Comparison of ENCODE assay signal across 27 mouse cellular contexts in genomic region chr3:121285219-121285618, GRCm38 (mm10). TPM values are rescaled to one million over a fixed set of nuclear protein-coding genes. Genes with fewer than 3 reads are reported as not detected.
DNase-seq lines count a peak whose midpoint lies in the region; ATAC-seq lines count a peak whose summit lies in the region.
"Had no signal": no experiment of that assay in that cellular context is flagged by ENCODE, and none has a peak within 500 bp of the region (broad histone marks: within the 10 kb centered on the region; RNA-seq: fewer than 3 reads in every experiment).

No protein-coding gene starts in this region.

- peak; percentile 80 for ATAC-seq in liver, embryonic 16.5 days (ENCODE audit: low read depth)
- ATAC-seq in liver, embryonic 12.5 days = no peak
- ATAC-seq in hindbrain, embryonic 11.5 days (ENCODE audit: low FRiP score) = no peak
- no peak for ATAC-seq in midbrain, embryonic 11.5 days (ENCODE audit: low FRiP score)
- ATAC-seq: forebrain, postnatal 0 days; hindbrain, embryonic 16.5 days; lung, postnatal 0 days had no signal

- 73% methylated on average over 6 of the region's 6 CpGs for WGBS in liver, embryonic 16.5 days (ENCODE audit: insufficient replicate concordance)
- 89% methylated on average over 6 of the region's 6 CpGs for WGBS in liver, embryonic 12.5 days (ENCODE audit: insufficient replicate concordance)
- 95% methylated on average over 6 of the region's 6 CpGs for WGBS in hindbrain, embryonic 11.5 days
- WGBS in midbrain, embryonic 11.5 days = 92% methylated on average over 6 of the region's 6 CpGs

- peaks cover 4% of the 10 kb centered on the region for H3K4me1 ChIP-seq in liver, embryonic 16.5 days (ENCODE audit: control insufficient read depth, low read depth, low read length)
- H3K4me1 ChIP-seq in liver, embryonic 12.5 days = peaks cover 11% of the 10 kb centered on the region
- no peaks in the 10 kb centered on the region for H3K4me1 ChIP-seq in hindbrain, embryonic 11.5 days (replicated peaks; ENCODE audit: control insufficient read depth, insufficient read depth, low read length)
- H3K4me1 ChIP-seq in midbrain, embryonic 11.5 days (ENCODE audit: control insufficient read depth, insufficient read depth, low read length) = no peaks in the 10 kb centered on the region
- H3K4me1 ChIP-seq: embryonic facial prominence, embryonic 13.5 days; forebrain, embryonic 10.5 days; hindbrain, embryonic 10.5 days; neural tube, embryonic 15.5 days had no signal

- H3K27me3 ChIP-seq in liver, embryonic 16.5 days (ENCODE audit: control insufficient read depth, insufficient read depth, low read depth, low read length) = no peaks in the 10 kb centered on the region
- H3K27me3 ChIP-seq in liver, embryonic 12.5 days (replicated peaks) = no peaks in the 10 kb centered on the region
- no peaks in the 10 kb centered on the region for H3K27me3 ChIP-seq in hindbrain, embryonic 11.5 days (ENCODE audit: control insufficient read depth, insufficient read depth, low read length)
- H3K27me3 ChIP-seq in midbrain, embryonic 11.5 days (ENCODE audit: control insufficient read depth, insufficient read depth, low read length) = no peaks in the 10 kb centered on the region
- H3K27me3 ChIP-seq: embryonic facial prominence, embryonic 13.5 days; neural tube, embryonic 15.5 days had no signal

- H3K9me3 ChIP-seq in liver, embryonic 16.5 days (replicated peaks; ENCODE audit: control insufficient read depth, low read length) = no peaks in the 10 kb centered on the region
- H3K9me3 ChIP-seq in liver, embryonic 12.5 days (replicated peaks) = no peaks in the 10 kb centered on the region
- no peaks in the 10 kb centered on the region for H3K9me3 ChIP-seq in hindbrain, embryonic 11.5 days (ENCODE audit: control insufficient read depth, low read length)
- H3K9me3 ChIP-seq in midbrain, embryonic 11.5 days (ENCODE audit: control insufficient read depth, low read length) = no peaks in the 10 kb centered on the region
- H3K9me3 ChIP-seq: embryonic facial prominence, embryonic 13.5 days; forebrain, embryonic 10.5 days; hindbrain, embryonic 10.5 days; neural tube, embryonic 15.5 days had no signal

- peak; percentile 62 to 74 for DNase-seq in cerebellum, adult 18-20 months
- DNase-seq in cerebellum, adult 9-11 months = peak; percentile 81
- no peak for DNase-seq in hindbrain, embryonic 11.5 days (ENCODE audit: low spot score)
- no peak for DNase-seq in midbrain, embryonic 11.5 days (ENCODE audit: low spot score, missing footprints)
- DNase-seq: B cell, adult 2 months; forebrain, postnatal 0 days; heart, postnatal 14 days; kidney, adult 18-20 months; kidney, postnatal 4 days; layer of hippocampus, postnatal 36 days; left cerebral cortex, postnatal 4 days; lung, adult 18-20 months; lung, postnatal 4 days; midbrain, embryonic 14.5 days; retina, postnatal 1 day; right cerebral cortex, postnatal 14 days; thymus, postnatal 4 days had no signal

- no peaks in the 10 kb centered on the region for H3K36me3 ChIP-seq in liver, embryonic 16.5 days (ENCODE audit: control insufficient read depth, insufficient read depth)
- H3K36me3 ChIP-seq in liver, embryonic 12.5 days = no peaks in the 10 kb centered on the region
- H3K36me3 ChIP-seq in hindbrain, embryonic 11.5 days (ENCODE audit: control insufficient read depth, insufficient read depth, low read length) = no peaks in the 10 kb centered on the region
- no peaks in the 10 kb centered on the region for H3K36me3 ChIP-seq in midbrain, embryonic 11.5 days (ENCODE audit: control insufficient read depth, insufficient read depth, low read length)
- H3K36me3 ChIP-seq: embryonic facial prominence, embryonic 13.5 days; forebrain, embryonic 10.5 days; hindbrain, embryonic 10.5 days; neural tube, embryonic 15.5 days had no signal

- no peak overlapping the region for H3K9ac ChIP-seq in liver, embryonic 16.5 days (ENCODE audit: low read depth, low read length)
- H3K9ac ChIP-seq in liver, embryonic 12.5 days = no peak overlapping the region
- H3K9ac ChIP-seq in hindbrain, embryonic 11.5 days (ENCODE audit: low read depth, low read length) = no peak overlapping the region
- H3K9ac ChIP-seq in midbrain, embryonic 11.5 days (ENCODE audit: low read length) = no peak overlapping the region
- H3K9ac ChIP-seq: embryonic facial prominence, embryonic 13.5 days; forebrain, postnatal 0 days; neural tube, embryonic 15.5 days had no signal

- H3K4me3 ChIP-seq in liver, embryonic 16.5 days (ENCODE audit: low read depth, low read length) = no peak overlapping the region
- no peak overlapping the region for H3K4me3 ChIP-seq in liver, embryonic 12.5 days
- no peak overlapping the region for H3K4me3 ChIP-seq in hindbrain, embryonic 11.5 days (ENCODE audit: low read depth, low read length)
- no peak overlapping the region for H3K4me3 ChIP-seq in midbrain, embryonic 11.5 days (ENCODE audit: low read depth, low read length)
- H3K4me3 ChIP-seq: embryonic facial prominence, embryonic 13.5 days; forebrain, embryonic 10.5 days; hindbrain, embryonic 10.5 days; megakaryocyte, embryonic 14.5 days; neural tube, embryonic 15.5 days had no signal

- no peak overlapping the region for H3K4me2 ChIP-seq in liver, embryonic 16.5 days (ENCODE audit: low read depth, low read length)
- no peak overlapping the region for H3K4me2 ChIP-seq in liver, embryonic 12.5 days
- H3K4me2 ChIP-seq in hindbrain, embryonic 11.5 days (replicated peaks; ENCODE audit: low read depth, low read length) = no peak overlapping the region
- H3K4me2 ChIP-seq in midbrain, embryonic 11.5 days = no peak overlapping the region
- H3K4me2 ChIP-seq: embryonic facial prominence, embryonic 13.5 days; neural tube, embryonic 15.5 days had no signal

- H3K27ac ChIP-seq in liver, embryonic 16.5 days (ENCODE audit: low read length) = no peak overlapping the region
- no peak overlapping the region for H3K27ac ChIP-seq in liver, embryonic 12.5 days
- no peak overlapping the region for H3K27ac ChIP-seq in hindbrain, embryonic 11.5 days (ENCODE audit: low read depth, low read length)
- no peak overlapping the region for H3K27ac ChIP-seq in midbrain, embryonic 11.5 days (ENCODE audit: low read depth, low read length)
- H3K27ac ChIP-seq: embryonic facial prominence, embryonic 13.5 days; forebrain, embryonic 10.5 days; hindbrain, embryonic 10.5 days; kidney, postnatal 0 days; neural tube, embryonic 15.5 days had no signal

RNA-seq across cellular contexts. Expression of gene Tmem56, which starts 2.3 kb away (rescaled TPM):
- 12.8 and 15.2 TPM in 2 replicates for polyA plus RNA-seq in liver, embryonic 16.5 days (2015; fragmentation: Nextera tagmentation; extraction: Ambion mirVana)
- polyA plus RNA-seq in liver, embryonic 12.5 days (2016; fragmentation: Nextera tagmentation; extraction: Ambion mirVana) = 29.8 and 32.2 TPM in 2 replicates
- 0.65 and 1.0 TPM in 2 replicates for polyA plus RNA-seq in hindbrain, embryonic 11.5 days (2014; fragmentation: Nextera tagmentation; extraction: Ambion mirVana)
- 1.2 and 1.5 TPM in 2 replicates for polyA plus RNA-seq in midbrain, embryonic 11.5 days (2014; fragmentation: Nextera tagmentation; extraction: Ambion mirVana)

RNA-seq across cellular contexts. Expression of gene Alg14, which starts 6.4 kb away (rescaled TPM):
- polyA plus RNA-seq in liver, embryonic 16.5 days (2015; fragmentation: Nextera tagmentation; extraction: Ambion mirVana) = 15.0 and 16.6 TPM in 2 replicates
- 18.1 and 20.0 TPM in 2 replicates for polyA plus RNA-seq in liver, embryonic 12.5 days (2016; fragmentation: Nextera tagmentation; extraction: Ambion mirVana)
- 39.0 and 41.8 TPM in 2 replicates for polyA plus RNA-seq in hindbrain, embryonic 11.5 days (2014; fragmentation: Nextera tagmentation; extraction: Ambion mirVana)
- 37.6 and 38.0 TPM in 2 replicates for polyA plus RNA-seq in midbrain, embryonic 11.5 days (2014; fragmentation: Nextera tagmentation; extraction: Ambion mirVana)

Comparison
In these comparisons a context has a peak if more than half of its experiments do, and no peak if none do; other contexts are left out.
1. DNase-seq: peak in cerebellum, adult 18-20 months (2 of 2) and cerebellum, adult 9-11 months (single experiment); none in hindbrain, embryonic 11.5 days (single experiment) and midbrain, embryonic 11.5 days (single experiment).